Mouse (Mus musculus): ENCODE measurements around the gene Rpl28.

Rpl28 gene

DNA sequence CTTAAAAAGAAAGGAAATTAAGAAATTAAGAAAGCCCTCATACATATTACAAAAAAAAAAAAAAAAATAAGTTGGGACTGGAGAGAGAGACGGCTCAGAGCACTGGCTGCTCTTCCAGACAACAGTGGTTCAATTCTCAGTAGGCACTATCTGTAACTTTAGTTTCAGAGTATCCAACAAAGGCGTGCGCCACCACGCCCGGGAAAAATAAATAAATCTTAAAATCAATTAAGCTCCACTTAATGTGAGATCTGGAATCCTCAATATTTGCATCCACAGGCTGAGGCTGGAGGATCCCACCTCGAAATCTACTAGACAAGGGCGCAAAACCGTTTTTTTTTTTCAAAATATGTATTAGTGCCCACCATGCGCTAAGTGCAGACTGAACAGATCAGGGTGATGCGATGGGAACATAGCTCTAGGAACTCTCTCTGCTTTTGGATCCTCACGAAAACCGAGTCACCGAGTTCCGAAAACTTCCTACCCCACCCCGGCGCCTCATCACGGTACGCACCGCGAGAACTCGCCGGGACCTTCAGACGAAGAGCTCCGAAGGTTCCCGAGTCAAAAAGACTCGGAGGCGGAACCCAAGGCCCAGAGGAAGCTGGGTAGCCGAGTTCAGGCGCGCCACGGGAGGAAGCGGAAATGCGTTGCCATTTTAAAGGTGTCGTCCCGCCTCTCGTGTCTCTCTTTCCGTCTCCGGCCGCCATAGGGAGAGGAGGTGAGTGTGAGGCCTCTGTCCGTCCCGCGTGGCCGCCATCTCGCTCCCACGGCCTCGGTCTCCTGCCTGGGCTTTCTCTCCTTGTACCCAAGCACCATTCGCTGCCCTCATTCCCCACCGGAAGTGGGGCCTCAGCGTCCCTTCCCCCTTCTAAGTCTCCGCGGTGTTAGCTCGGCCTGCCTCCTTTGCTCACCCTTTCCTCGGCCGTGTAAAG is at the start of gene Rpl28:
Gene Rpl28, plus strand, starts transcription at position 597 of the 935 bp plus-strand sequence.
- DNase-seq (ENCODE audit: low spot score): peak; percentile 97

DNA sequence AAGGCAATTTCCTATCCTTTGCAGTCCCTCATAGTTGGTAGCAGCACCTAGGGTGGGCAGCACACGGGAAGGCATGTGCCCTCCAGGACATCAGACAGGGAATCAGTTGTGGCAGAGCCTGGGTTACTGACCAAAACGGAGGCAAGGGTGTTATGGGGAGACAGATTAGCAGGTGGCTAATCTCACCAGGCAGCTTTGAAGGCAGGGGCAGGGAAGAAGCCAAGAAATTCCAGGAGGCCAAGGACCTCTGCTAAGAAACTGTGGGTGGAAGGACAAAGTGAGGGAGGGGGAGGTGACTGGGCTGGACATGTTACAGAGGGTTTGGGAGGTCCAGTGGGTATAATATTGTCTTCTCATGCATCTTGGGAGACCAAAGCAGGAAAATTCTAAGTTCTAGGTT is 49.3 kb upstream of the Rpl28 start:
- DNase-seq (ENCODE audit: low spot score): no peak

DNA sequence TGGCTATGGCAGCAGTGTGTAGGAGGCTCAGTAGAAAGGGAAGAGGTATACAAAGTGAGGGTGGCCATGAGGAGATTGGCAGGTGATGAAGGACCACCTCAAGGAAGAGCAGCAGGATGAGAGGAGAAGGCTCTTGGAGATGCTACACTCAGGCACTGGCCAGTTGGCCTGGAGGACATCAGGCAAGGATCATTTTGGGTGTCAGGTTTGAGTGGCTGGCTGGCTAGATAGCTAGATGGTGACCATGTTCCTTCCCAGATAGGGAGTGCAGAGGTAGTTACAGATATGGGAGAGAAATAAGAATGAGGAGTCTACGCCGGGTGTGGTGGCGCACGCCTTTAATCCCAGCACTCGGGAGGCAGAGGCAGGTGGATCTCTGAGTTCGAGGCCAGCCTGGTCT is 47.8 kb upstream of the Rpl28 start:
- DNase-seq (ENCODE audit: low spot score): no peak

DNA sequence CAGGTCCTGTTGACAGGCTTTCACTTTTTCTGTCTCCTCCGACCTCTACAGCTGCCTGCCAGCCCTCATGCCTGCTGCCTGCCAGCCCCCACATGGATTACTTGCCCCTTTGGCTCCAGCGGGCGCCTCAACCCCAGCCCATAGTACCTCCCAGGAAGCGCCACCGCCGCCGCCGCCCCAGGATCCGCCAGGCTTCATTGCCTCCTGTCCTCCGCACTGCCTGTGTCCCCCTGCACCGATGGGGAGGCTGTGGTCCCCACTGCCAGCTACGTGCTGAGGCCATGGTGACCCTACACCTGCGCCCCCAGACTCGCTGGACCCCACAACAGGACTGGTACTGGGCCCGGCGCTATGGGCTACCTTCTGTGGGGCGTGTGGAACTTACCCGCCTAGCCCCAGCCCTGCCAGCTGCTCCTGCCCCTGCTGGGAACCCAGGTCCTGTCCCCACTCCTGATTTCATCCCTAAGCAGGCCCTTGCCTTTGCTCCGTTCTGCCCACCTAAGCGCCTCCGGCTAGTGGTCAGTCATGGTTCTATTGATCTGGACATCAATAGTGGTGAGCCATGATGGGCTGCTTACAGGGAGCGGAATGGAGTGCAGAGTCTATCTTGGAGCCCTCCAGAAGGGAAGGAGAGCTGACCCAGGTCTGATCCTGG is 46.2 kb upstream of the Rpl28 start:
- no peak for DNase-seq (ENCODE audit: low spot score)

DNA sequence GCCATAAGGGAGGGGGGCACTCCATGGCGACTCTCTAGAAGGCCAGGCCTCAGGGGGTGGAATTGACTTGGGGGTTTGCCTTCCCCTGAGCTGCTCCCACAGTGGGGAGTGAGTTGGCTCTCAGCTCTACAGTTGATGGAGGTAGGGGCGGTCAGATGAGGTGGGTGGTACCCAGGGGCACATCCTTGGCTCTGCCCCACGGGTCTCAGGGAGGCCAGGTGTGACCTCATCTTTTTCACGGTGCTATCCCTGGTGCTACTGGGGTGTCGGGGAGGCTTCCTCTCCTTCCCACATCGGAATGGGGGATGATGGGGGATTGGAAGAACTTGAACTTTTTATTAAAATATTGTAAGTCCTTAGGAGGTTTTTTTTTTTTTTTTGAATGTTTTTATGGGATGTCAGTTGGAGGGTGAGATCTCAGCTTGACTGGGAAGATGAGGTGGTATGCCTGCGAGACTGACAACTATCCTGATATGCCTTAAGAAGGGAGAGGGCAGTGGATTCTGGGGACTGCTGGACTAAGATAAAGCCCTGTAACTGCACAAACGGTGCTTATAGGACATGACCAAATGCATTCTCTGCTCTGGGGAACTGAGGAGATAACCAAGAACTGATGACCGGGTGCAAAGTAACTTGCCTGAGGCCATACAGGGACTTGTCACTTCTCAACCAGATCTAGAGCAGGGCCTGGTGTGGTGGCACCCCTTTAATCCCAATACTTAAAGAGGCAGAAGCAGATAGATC is 45.3 kb upstream of the Rpl28 start:
- DNase-seq (ENCODE audit: low spot score): no peak

DNA sequence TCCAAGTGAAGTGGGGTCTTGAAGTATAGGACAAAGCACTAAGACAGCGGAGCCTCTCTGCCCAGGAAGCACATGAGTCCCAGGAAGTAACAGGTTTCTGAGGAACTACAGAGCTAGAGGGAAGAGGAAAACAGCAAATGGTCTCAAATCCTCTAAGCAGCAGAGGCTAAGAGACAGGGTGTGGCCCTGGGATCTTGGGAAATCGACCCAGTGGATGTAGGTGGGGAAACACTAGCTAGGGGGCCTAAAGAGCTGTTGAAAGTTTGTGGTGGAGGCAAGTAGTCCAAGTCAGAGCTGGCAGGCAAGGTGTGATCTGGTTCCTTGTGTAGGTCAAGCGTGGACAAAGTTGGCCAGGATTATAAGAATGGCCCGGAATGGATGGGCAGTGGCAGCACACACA is 44.4 kb upstream of the Rpl28 start:
- DNase-seq (ENCODE audit: low spot score): no peak

DNA sequence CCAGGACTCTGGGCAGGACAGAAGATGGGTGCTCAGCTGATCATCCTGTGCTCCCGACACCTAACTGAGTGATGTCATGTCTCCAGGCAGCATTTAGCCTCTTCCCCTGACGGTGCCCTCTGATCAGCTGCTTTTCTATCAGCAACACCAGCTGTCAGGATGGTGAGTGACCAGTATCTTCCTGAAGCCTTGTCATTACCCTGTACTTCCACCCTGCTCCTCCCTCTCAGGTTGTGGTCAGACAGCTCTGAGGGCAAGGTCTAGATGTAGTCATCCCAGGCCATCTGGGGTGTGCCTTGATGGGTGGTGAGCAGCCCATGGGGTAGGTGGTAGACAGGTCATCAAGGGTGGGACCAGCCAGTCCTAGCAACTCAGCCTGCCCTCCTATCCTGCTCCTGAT is 43.5 kb upstream of the Rpl28 start:
- no peak for DNase-seq (ENCODE audit: low spot score)

DNA sequence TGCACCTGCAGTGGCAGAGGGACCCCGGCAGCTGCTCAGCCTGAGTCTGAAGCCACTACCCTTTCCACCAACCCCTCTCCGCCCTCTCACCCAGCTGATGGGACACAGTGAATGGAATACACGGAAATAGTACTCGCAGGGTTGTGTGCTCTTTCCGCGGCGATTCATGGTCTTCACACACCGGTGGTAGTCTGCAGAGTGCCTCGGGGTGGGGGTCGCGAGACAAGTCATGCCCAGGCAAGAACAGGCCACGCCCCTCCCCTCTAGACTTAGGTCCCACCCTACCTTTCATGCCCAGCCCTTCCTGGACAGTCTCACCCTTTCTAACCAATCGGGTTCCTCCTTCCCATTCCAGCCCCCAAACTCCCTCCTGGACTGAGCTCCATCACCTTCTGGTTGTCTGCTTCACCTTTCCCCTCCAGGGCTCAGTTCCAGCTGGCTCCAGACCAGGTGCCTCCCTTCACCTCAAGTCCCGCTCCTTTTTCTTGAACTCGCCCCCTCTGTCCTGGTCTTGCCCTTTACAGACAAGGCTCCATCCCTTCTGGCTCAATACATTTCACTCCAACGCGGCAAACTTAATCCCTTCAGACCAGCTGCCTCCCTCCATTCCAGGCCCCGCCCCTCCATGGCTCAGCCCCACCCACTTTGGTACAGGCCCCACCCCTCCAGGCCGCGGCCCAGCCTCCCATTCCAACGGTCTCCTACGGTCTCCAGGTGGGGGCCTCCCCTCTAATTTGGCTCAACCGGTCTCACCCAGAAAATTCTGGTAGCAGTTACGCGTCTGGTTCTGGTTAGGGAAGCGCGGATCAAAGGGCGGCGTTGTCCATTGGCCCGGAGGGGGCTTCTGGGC is 40.5 kb upstream of the Rpl28 start:
- DNase-seq (ENCODE audit: low spot score): no peak

DNA sequence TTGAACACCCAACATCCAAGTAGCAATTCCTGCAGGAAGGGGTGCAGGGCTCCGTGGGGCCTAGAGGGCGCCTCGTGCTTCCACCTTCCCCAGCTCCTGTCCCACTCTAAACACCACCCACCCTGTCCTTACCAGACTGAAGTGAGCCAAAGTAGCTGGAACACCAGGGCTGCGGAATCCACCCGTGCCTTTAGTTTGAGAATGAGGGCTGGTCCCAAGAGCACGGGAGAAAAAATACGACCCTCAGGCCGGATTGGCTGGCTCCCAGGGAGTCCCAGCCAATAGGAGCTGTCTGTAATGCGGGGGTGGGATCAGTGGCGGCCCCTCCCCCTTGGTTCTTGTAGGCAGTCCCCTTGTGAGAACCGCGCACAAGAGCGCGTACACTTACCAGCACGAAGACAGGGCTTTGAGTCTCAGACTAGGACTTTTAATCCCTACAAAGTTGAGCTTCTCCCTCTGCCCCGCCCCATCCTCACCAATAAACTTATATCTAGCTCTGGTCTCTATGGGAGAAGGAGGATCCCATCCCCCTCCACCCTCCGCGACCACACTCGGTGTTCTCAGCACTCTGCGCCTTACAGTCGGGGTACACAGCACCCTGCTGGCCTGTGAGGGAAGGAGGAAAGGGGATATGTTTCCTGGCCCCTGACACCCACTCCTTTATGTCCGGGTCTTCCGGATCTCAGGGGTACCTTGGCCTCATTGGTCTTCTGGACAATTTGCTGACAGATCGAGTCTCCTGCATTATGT is 39.7 kb upstream of the Rpl28 start, which contains the start of gene Cox6b2:
Gene Cox6b2, minus strand, starts transcription at position 274 of the 750 bp plus-strand sequence.
- no peak for DNase-seq (ENCODE audit: low spot score)

DNA sequence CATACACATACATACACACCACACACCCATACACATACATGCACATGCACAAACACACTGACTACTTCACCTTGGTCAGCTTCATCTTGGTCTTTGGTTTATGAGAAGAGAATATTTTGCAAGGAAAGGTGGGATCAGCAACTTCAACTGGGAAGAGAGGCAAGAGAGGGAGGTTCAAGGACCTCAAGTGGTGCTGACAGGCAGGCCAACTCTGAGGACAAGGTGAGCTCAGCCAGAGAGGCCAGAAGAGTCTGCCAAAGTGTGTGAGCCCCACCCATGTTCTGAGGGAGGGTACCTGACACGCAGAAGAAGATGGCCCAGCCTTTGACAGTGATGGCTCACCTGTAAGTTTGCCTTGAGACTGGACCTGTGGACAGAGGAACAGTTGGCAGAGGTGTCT is 33.0 kb upstream of the Rpl28 start:
- DNase-seq (ENCODE audit: low spot score): no peak

DNA sequence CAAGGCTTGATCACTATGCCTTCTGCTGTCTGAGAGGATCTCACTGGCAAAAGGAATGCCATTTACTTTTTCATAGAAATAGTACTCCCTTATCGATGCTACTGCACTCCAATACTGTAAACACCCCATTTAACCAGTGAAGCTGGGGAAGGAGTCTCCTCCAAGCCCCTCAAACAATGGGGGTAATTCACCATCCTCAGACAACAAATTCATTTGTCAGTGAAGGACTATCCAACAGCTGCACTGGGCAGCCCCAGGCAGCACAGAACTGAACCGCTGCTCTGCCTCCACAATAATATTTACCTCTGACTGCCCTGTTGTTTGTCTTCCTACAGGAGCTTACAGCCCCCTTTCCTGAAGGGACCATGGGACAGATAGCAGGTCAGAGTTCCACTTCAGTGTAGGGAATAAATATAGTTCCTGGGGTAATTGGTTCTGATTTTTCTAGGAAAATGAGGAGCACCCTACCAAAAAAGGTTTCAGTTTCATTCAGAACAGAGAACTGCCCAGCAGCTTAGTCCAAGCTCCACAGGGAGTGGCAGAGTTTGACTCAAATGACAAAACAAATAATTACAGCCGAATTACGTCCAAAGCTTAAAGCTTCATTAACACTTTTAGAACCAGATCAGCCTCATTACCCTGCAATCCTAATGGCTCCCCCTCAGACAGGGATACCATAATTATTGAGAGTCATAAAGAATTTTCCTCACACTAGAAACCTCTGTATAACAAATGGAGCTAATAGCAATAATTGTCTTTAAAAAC is 27.5 kb upstream of the Rpl28 start:
- no peak for DNase-seq (ENCODE audit: low spot score)

DNA sequence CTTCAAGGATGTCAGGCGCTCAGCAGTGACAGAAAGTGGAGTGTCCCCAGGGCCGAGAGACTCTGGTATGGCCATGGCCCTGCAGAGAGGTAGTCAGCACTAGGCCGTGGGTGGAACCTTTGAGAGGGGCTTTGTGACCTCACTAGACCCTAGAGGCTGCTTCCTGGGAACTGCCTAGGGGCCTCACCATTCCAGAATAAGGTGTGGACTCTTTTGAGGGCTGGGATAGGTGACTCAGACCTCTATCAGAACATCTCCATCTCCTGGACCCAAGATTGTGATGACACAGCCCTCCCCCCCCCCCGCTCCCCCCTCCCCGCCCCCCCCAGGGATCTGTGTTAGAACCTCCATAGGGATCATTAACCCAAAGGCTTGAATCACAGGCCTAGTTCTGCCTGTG is 21.5 kb upstream of the Rpl28 start, which contains the start of gene Fam71e2:
Gene Fam71e2, minus strand, starts transcription at position 101 of the 400 bp plus-strand sequence.
- DNase-seq (ENCODE audit: low spot score): no peak

DNA sequence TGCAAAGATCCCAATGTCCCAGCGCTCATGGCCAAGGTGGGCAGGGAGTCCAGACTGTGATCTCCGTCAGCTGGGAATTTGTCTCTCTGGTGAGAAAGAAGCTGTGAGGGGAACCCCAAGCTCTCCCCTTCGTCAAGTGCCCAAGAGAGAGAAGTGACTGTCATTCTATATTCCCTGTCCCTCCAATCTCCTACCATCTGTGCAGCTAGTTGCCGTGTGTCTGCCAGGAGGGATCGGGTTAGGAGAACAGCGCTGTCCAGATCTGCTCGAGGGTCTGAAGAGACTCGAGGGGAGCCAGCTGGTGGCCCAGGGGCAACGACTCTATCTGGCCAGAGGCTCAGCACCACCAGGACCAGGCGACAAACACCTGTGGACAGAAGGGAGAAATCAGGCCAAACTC is 16.5 kb upstream of the Rpl28 start:
- no peak for DNase-seq (ENCODE audit: low spot score)

DNA sequence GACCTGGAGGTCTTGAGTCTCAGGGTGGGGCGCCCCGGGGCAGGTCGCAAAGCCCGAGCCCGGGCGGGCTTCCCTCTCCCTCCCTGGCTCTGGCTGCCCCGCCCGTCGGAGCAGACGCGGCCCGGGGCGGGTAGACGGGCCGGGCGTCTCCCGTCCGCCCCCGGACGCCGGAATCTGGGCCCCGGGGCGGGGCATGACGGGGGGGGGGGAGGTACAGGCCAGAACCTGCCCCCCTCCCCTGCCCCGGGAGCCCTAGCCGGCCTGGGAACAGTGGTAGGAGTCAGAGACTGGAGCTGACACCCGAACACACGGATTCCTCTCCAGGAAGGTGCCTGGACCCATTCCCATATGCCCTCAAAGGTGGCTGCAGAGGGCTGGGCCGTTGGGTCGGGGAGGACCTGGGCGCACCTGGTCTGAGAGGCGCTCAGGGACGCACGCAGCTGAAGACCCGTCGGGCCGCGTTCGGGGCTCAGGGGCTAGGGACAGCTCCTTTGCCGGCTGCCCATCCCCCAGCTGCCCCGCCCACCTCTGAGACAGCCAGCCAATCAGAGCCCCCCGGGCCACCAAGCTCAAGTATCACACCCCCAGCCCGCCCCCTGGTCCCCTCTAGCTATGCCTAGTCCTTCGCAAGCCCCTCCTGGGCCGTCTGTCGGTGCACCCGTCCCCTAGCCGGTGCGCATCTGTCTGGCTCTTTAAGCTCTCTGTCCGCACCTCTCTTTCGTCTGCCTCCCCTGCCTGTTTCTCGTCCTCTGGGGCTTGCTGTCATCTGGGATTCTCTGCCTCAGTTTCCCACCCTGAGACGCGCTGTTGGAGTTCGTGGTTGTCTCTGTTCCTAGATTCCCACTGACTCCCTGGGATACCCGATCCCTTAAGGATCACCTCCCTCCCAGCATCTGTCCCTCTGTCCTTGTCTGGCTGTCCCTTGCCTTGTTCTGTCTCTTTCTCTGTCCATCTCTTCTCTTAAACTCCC is 15.5 kb upstream of the Rpl28 start:
- DNase-seq (ENCODE audit: low spot score): peak; percentile 38

DNA sequence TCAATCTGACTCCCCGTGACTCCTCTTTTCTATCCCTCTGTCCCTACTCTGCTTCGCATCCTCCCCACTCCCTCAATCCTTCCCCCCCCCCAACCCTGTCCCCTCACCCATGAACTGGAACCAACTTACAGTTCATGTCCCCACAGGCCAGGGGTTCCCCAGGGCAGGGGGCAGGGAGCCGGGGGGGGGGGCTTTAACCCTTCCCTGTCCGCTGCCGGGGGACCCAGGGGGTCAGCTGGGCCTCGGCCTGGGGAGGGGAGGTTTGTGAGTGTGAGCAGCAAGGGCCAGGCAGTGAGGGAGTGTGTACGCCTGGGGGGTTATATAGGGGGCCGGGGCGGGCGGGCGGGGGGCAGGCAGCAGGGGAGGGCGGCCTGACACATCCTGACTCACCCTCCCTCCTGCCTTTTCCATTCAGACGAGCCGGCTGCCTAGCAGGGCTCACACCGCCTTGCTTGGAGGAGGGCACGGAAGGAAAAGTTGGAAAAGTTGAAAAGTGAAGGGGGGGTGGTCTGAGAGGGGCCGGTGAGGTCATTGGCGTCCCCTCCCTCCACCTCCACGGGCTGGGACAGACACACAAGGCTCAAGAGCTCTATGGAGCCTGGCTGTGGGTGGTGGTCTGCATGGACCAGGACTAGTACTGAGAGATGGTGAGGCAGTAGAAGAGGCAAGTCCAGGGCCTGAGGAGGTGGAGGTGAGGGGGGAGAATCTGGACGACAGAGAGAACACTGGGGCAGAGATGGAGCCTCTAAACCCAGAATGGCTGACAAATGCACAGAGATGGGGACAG is 14.6 kb upstream of the Rpl28 start:
- no peak for DNase-seq (ENCODE audit: low spot score)

DNA sequence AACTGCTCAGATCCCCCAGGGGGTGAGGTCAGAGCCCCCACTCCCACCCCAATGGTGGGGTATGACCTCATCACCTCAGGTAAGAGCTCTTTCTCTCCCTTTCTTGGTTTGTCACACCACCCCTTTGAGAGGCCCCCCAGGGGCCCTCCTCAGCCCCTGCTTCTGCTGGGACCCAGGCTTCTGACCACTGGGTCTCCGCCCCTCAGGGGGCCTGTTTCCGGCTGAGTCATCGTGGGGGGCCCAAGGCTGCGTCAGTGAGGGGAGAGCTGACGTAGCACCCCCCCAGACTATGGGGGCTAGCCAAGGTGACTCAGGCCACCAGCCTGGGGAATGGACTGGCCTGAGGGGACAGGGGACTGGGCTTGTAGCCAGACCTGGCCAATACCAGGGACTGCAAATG is 12.8 kb upstream of the Rpl28 start:
- no peak for DNase-seq (ENCODE audit: low spot score)

DNA sequence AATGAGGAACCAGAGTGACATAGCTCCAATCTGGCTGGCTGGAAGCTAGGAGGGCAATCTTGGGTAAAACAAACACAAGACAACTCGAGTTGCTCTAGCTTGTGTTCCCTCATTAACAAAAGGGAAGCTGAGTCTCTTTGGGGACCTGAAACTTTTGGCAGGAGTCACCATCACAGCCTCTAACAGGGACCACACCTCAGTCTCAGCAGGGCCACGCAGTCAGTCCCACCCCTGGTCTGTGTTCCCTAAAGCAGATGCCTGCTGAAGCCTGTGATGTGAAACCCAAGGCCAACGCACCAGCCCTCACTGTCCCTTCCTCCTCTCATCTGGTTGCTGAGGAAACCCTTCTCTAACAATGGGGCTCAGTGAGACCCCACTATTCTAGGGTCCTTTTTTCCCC is 10.5 kb upstream of the Rpl28 start:
- no peak for DNase-seq (ENCODE audit: low spot score)

DNA sequence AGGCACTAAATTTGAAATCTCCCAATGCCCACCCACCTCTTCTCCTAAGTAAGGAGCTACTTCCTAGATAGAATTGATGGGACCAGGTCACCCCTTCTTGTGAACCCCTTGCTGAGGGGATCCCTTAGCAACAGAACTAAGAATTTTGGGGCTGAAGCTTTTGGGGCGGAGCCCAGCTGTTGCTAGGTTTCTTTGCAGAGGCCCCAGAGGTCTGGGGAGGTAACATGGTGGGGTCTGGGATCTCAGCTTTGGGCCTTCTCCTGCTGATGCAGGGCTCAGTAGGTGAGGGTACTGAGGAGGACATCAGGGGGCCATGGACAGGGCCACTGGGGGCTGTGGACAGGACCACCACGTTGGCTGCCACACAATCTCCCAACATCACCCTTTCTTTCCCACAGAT is 9.9 kb upstream of the Rpl28 start, which contains the start of the genes Il11 and Tmem190:
Gene Il11, minus strand, starts transcription at position 101 of the 400 bp plus-strand sequence.
Gene Tmem190, plus strand, starts transcription at position 179 of the 400 bp plus-strand sequence.
- no peak for DNase-seq (ENCODE audit: low spot score)

All from MN1 (cell line).